Mouse (Mus musculus): ENCODE data around the gene Pla2g4d. TPM values are rescaled to one million over a fixed set of nuclear protein-coding genes. Genes with fewer than 3 reads are reported as not detected.

Gene Pla2g4d
- polyA plus RNA-seq, 1 experiment from 2014 or later: 0.05 TPM

GRCm38 (mm10) chr2:120285639-120286038 is 3.4 kb downstream of the Pla2g4d start:
- DNase-seq (ENCODE audit: low spot score): no peak
- H3K4me3 ChIP-seq: no peak overlapping the region
- no peak overlapping the region for H3K27ac ChIP-seq (replicated peaks)
- no peaks in the 10 kb centered on the region for H3K9me3 ChIP-seq
- 73% methylated on average over 4 of the region's 4 CpGs for WGBS
- no peaks in the 10 kb centered on the region for H3K36me3 ChIP-seq (replicated peaks)
- H3K4me1 ChIP-seq: 0 out of 2 replicates have a peak, but pooled peaks cover 3% of the 10 kb centered on the region
- no peaks in the 10 kb centered on the region for H3K27me3 ChIP-seq (replicated peaks; ENCODE audit: low read depth, poor library complexity, severe bottlenecking)

GRCm38 (mm10) chr2:120284705-120285104 is 4.3 kb downstream of the Pla2g4d start:
- Histone ChIP-seq H3K36me3 (replicated peaks) (no peaks in the 10 kb centered on the region), H3K27me3 (replicated peaks; ENCODE audit: low read depth, poor library complexity, severe bottlenecking) (no peaks in the 10 kb centered on the region), H3K9me3 (no peaks in the 10 kb centered on the region), H3K27ac (replicated peaks) (no peak overlapping the region), H3K4me1 (peaks cover 3% of the 10 kb centered on the region; the same call in 1 of the 2 replicates), H3K4me3 (no peak overlapping the region)
- no peak for DNase-seq (ENCODE audit: low spot score)

DNA sequence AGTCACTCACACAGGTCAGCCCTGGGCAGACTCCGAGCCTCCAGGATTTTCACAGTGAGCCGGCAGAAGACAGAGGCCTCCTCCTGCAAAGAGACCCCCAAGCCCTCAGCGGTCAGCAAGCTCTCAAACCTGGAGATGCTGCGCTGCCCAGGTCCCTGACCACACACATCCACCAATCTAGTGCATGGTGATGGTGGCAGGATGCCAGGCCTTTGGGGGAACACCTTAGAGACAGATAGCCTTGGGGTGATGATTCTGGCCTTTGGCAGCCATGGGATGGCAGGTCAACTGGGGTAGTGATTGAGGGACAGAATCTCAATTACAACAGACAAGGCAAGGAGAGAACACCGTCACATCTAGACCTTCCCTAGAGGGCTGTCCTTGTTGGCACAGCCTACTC is 4.9 kb downstream of the Pla2g4d start:
- Histone ChIP-seq H3K36me3 (replicated peaks) (no peaks in the 10 kb centered on the region), H3K27me3 (replicated peaks; ENCODE audit: low read depth, poor library complexity, severe bottlenecking) (no peaks in the 10 kb centered on the region), H3K27ac (replicated peaks) (no peak overlapping the region), H3K4me3 (no peak overlapping the region), H3K9me3 (no peaks in the 10 kb centered on the region), H3K4me1 (peaks cover 3% of the 10 kb centered on the region; the same call in 1 of the 2 replicates)
- WGBS: 83% methylated on average over 5 of the region's 5 CpGs
- DNase-seq (ENCODE audit: low spot score): no peak

DNA sequence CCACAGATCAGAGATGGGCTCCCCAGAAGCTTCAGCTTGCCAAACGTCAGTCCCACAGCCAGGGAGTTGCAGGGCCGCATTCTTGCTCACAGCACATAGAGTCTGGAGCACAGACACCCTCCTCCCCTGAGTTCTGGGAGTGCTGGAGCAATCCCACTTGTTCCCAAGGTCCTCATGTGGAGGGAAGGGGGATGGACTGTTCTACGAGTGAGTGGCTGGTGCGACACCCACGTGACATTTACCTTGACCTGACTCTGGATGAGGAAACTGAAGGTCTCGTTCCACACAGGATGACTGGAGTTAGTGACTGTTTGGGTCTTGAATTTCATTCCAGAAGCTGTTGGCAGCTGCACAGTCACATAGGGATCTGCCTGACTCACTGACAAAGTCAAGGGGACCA is 5.4 kb downstream of the Pla2g4d start:
- H3K4me1 ChIP-seq: peaks cover 3% of the 10 kb centered on the region; the same call in 1 of the 2 replicates
- WGBS: 56% methylated on average over 6 of the region's 6 CpGs
- DNase-seq (ENCODE audit: low spot score): no peak
- no peaks in the 10 kb centered on the region for H3K9me3 ChIP-seq
- H3K36me3 ChIP-seq (replicated peaks): no peaks in the 10 kb centered on the region
- no peak overlapping the region for H3K4me3 ChIP-seq
- H3K27me3 ChIP-seq (replicated peaks; ENCODE audit: low read depth, poor library complexity, severe bottlenecking): no peaks in the 10 kb centered on the region
- H3K27ac ChIP-seq (replicated peaks): no peak overlapping the region

- H3K27me3 ChIP-seq (replicated peaks; ENCODE audit: low read depth, poor library complexity, severe bottlenecking): no peaks in the 10 kb centered on the region
- no peaks in the 10 kb centered on the region for H3K36me3 ChIP-seq (replicated peaks)
- H3K9me3 ChIP-seq: no peaks in the 10 kb centered on the region
- no peak overlapping the region for H3K27ac ChIP-seq (replicated peaks)
- H3K4me3 ChIP-seq: no peak overlapping the region
- H3K4me1 ChIP-seq: peaks cover 3% of the 10 kb centered on the region; the same call in 1 of the 2 replicates
- DNase-seq (ENCODE audit: low spot score): no peak
- WGBS: 47% methylated on average over 3 of the region's 3 CpGs
Observed at GRCm38 (mm10) chr2:120281221-120281620, 7.8 kb downstream of the Pla2g4d start.

- 14% methylated on average over 8 of the region's 8 CpGs for WGBS
- H3K9me3 ChIP-seq: no peaks in the 10 kb centered on the region
- no peaks in the 10 kb centered on the region for H3K27me3 ChIP-seq (replicated peaks; ENCODE audit: low read depth, poor library complexity, severe bottlenecking)
- H3K4me1 ChIP-seq: peaks cover 3% of the 10 kb centered on the region; the same call in 1 of the 2 replicates
- H3K4me3 ChIP-seq: no peak overlapping the region
- H3K36me3 ChIP-seq (replicated peaks): no peaks in the 10 kb centered on the region
- peak; percentile 57 for DNase-seq (ENCODE audit: low spot score)
- H3K27ac ChIP-seq (replicated peaks): no peak overlapping the region
Observed at GRCm38 (mm10) chr2:120279961-120280360, 9.0 kb downstream of the Pla2g4d start.

DNA sequence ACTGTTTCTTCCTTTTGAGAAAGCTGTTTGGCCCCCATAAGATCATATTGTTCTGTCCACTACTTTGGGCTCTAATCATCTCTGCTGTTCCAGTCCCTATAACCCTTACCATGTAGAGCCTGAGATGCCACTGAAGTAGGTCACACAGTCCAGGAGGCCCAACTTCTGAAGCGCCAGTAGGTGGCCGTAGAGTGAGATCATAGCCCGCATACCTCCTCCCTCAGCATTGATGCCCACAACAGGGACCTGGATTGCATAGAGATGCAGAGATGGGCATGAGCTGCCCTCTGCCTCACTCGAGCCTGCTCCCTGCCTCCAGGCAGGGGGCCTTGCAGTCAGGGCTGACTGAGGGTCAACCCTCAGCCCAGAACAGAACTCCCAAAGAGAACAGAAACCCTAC is 12.0 kb downstream of the Pla2g4d start:
- DNase-seq (ENCODE audit: low spot score): no peak
- Histone ChIP-seq H3K4me3 (no peak overlapping the region), H3K9me3 (no peaks in the 10 kb centered on the region), H3K4me1 (no peaks in the 10 kb centered on the region; the same call in 1 of the 2 replicates), H3K27me3 (replicated peaks; ENCODE audit: low read depth, poor library complexity, severe bottlenecking) (no peaks in the 10 kb centered on the region), H3K27ac (replicated peaks) (no peak overlapping the region; the same call in 1 of the 2 replicates), H3K36me3 (replicated peaks) (no peaks in the 10 kb centered on the region)
- WGBS: 80% methylated on average over 4 of the region's 4 CpGs

- H3K36me3 ChIP-seq (replicated peaks): no peaks in the 10 kb centered on the region
- WGBS: 2% methylated on average over 9 of the region's 9 CpGs
- peaks cover 17% of the 10 kb centered on the region for H3K4me1 ChIP-seq
- peaks cover 25% of the 10 kb centered on the region for H3K27me3 ChIP-seq (replicated peaks; ENCODE audit: low read depth, poor library complexity, severe bottlenecking)
- H3K9me3 ChIP-seq: no peaks in the 10 kb centered on the region
- H3K4me3 ChIP-seq: peak overlapping the region; percentile 37
- H3K27ac ChIP-seq (replicated peaks): peak overlapping the region; percentile 37; the same call in 1 of the 2 replicates
- DNase-seq (ENCODE audit: low spot score): peak; percentile 56
Observed at GRCm38 (mm10) chr2:120268635-120269034, 20.4 kb downstream of the Pla2g4d start.

DNA sequence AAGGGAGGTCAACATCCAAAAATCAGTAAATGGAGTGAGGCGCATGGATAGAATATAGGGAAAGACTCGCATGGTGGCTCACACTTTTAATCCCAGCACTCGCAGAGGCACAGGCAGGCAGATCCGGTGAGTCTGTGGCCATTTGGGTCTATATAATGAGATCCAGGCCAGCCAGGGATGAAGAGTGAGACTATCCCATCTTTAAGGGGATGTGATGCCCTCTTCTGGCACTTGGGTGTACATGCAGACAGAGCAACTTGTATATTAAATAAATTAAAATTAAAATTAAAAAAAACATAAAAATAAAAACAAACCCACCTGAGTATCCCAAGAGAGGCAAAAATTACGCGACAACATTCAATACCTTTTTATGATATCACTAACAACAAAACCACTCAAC is 23.5 kb downstream of the Pla2g4d start:
- peak; percentile 26 for DNase-seq (ENCODE audit: low spot score)
- H3K27me3 ChIP-seq (replicated peaks; ENCODE audit: low read depth, poor library complexity, severe bottlenecking): peaks cover 25% of the 10 kb centered on the region
- WGBS: 64% methylated on average over 6 of the region's 6 CpGs
- no peaks in the 10 kb centered on the region for H3K9me3 ChIP-seq
- no peak overlapping the region for H3K4me3 ChIP-seq
- peaks cover 17% of the 10 kb centered on the region for H3K4me1 ChIP-seq
- H3K36me3 ChIP-seq (replicated peaks): no peaks in the 10 kb centered on the region
- H3K27ac ChIP-seq (replicated peaks): no peak overlapping the region

- peaks cover 17% of the 10 kb centered on the region for H3K4me1 ChIP-seq
- no peak for DNase-seq (ENCODE audit: low spot score)
- peaks cover 25% of the 10 kb centered on the region for H3K27me3 ChIP-seq (replicated peaks; ENCODE audit: low read depth, poor library complexity, severe bottlenecking)
- no peak overlapping the region for H3K4me3 ChIP-seq
- no peaks in the 10 kb centered on the region for H3K36me3 ChIP-seq (replicated peaks)
- WGBS: 55% methylated on average over 10 of the region's 10 CpGs
- no peaks in the 10 kb centered on the region for H3K9me3 ChIP-seq
- H3K27ac ChIP-seq (replicated peaks): no peak overlapping the region
Observed at GRCm38 (mm10) chr2:120264858-120265257, 24.1 kb downstream of the Pla2g4d start.

DNA sequence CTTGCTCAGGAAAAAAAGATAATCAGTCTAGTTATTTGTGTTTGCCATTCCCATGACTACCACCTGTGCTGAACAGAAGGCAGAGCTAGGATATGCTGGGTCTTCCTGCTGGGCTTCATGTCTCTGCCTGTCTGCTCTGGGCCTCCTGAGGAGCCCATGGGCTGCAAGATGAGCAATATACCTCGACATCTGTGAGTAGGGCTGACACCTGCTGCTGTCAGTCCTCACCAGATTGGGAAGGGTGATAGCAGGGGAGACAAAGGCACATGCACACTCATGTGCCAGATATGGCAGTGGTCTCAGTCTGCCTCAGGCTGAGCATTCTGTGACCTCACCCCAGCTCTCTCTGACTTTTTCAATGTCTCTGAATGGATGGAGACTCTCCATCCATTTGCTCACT is 26.1 kb downstream of the Pla2g4d start:
- H3K4me3 ChIP-seq: no peak overlapping the region
- peaks cover 9% of the 10 kb centered on the region for H3K27me3 ChIP-seq (replicated peaks; ENCODE audit: low read depth, poor library complexity, severe bottlenecking)
- 48% methylated on average over 1 of the region's 1 CpGs for WGBS
- peaks cover 8% of the 10 kb centered on the region; the same call in 1 of the 2 replicates for H3K4me1 ChIP-seq
- no peak for DNase-seq (ENCODE audit: low spot score)
- no peaks in the 10 kb centered on the region for H3K36me3 ChIP-seq (replicated peaks)
- no peaks in the 10 kb centered on the region for H3K9me3 ChIP-seq
- no peak overlapping the region for H3K27ac ChIP-seq (replicated peaks)

- no peaks in the 10 kb centered on the region for H3K36me3 ChIP-seq (replicated peaks)
- H3K9me3 ChIP-seq: no peaks in the 10 kb centered on the region
- no peak for DNase-seq (ENCODE audit: low spot score)
- WGBS: 69% methylated on average over 3 of the region's 3 CpGs
- H3K4me1 ChIP-seq: peaks cover 8% of the 10 kb centered on the region; the same call in 1 of the 2 replicates
- H3K27me3 ChIP-seq (replicated peaks; ENCODE audit: low read depth, poor library complexity, severe bottlenecking): 0 out of 2 replicates have a peak, but pooled peaks cover under 1% of the 10 kb centered on the region
- no peak overlapping the region for H3K4me3 ChIP-seq
- H3K27ac ChIP-seq (replicated peaks): no peak overlapping the region
Observed at GRCm38 (mm10) chr2:120261346-120261745, 27.7 kb downstream of the Pla2g4d start.

DNA sequence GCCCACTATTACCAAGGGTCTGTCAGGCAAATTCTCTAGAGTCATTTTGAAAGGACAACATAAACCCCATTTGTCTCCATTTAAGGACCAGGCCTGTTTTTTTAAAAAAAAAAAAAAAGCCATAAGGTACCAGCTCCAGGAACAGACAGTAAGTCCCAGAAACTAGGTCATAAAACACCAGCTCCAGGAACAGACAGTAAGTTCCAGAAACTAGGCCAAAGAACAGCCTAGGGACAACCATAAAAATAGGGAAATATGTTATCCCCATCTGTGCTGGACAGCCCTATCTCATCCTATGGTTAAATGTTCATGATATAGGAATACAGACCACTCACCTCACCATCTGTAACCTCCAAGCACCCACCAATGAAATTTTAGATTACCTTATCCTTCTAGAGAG is 32.7 kb downstream of the Pla2g4d start:
- Histone ChIP-seq H3K4me3 (no peak overlapping the region), H3K9me3 (no peaks in the 10 kb centered on the region), H3K36me3 (replicated peaks) (no peaks in the 10 kb centered on the region), H3K4me1 (no peaks in the 10 kb centered on the region), H3K27ac (replicated peaks) (no peak overlapping the region), H3K27me3 (replicated peaks; ENCODE audit: low read depth, poor library complexity, severe bottlenecking) (no peaks in the 10 kb centered on the region)
- DNase-seq (ENCODE audit: low spot score): no peak
